Mouse (Mus musculus) heart, adult 11 months (tissue): ENCODE measurements around the gene P3h4.

Source experiments
- DNase-seq: peaks from one replicate; pipeline ENCODE4 v3.0.0; 2022

P3h4 gene

DNA sequence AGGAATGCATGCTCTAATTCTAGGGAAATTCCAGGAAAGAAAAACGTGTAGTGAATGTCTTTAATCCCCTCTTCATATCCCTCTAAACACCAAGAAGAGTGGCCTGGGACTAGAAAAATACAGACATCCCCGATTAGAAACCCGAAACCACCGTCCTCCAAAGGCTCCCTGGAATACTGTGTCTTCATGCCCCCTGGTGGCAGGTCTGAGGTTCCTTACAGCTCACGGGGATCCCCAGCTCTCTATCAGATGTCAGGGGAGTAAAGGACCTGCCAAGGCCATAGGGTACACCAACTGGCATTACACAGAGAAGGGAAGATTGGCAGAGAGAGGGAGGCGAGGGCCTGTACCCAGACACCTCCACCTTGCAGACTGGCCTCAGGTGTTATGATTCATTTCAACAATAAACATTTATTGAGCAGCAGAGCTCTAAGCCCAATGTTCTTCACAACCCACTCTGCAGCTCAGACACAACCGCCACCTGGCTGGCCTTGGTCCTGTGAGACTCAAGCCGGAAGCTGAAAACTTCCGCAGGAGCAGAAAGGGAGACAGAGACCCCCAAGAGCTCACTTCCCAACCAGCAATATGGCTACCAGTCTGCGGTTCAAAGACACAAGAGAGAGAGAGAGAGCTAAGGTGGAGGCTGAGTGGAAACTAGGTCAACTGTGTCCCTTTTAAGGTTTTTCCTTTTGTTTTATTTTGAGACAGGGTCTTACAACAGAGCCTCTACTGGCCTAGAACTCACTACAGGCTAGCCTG is 6.4 kb downstream of the P3h4 start:
- DNase-seq, result peak; percentile 98

DNA sequence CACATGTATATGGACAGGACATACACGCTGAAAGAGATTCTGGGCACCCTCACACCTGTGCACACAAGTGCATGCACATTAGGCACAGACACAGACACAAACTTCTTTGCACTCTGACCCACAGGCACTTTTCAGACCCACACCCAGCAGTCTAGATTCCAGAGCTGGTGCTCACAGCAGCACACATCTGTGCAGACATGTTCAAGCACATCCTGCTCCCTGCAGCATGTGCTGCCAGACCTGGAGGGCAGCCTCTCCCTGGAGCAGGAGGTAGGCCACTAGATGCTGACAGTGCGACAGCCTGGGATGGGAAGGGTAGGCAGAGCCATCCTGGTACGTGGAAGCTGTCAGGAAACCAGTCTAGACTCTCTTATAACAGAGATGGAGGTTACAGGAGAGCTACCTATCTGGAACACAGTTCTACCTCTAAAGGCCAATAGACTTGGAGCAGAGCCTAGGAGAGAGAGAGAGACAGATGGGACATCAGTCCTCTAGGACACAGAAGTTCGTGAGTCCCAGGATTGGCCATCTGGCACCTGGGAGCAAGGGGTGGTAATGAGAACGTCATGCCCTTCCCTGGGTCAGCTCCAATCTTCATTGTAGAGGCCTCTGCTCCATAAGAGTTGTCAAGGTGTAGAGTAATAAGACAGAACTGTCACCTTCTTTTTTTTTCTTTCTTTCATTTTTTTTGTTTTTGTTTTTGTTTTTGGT is 7.5 kb downstream of the P3h4 start:
- peak; percentile 90 for DNase-seq

DNA sequence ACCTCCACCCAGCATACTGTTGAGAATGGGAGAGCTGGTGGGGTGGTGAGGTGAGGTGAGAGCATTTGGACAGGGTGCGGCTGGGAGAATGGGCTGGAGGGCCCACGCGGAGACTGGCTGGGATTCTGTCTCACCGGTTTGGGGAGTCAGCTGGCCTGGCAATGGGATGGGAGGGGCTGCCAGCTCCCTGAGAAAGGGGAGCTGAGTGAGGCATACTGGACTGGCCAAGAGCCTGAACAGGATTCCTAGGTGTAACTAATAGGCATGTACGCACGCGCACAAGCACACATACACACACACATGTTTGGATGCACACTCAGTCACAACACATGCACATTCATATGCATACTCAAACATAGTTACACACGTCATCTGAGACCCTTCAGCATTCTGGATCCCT is 8.4 kb downstream of the P3h4 start:
- DNase-seq, result peak; percentile 89

DNA sequence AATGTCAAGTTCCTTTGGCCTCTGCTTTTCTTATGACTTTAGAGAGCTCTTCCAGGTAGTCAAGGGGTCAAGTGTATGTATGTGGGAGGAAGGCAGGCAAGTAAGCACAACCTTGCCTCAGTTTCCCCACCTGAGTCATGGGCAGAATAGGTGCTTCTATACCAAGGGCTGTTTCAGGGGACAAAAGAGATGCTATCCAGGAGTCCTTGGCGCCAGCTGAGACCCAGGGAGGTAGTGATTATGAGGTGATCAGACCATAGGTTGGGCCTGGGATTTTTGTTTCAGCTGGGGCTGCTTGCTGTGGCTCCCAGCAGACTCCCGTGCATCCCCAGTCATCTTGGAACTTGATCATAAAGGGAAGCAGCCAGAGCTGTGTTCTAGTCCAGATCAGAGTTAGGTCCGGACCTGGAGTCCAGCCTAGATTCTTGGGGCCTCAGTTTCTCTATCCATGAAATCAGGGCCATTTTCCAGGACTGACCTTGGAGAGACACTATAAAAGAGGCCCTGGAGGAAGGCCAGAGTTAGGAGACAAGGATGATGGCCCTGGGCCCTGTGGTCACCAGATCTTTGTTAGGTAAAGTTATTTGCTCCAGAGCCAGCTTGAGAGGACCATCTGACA is 10.1 kb downstream of the P3h4 start:
- peak; percentile 91 for DNase-seq

DNA sequence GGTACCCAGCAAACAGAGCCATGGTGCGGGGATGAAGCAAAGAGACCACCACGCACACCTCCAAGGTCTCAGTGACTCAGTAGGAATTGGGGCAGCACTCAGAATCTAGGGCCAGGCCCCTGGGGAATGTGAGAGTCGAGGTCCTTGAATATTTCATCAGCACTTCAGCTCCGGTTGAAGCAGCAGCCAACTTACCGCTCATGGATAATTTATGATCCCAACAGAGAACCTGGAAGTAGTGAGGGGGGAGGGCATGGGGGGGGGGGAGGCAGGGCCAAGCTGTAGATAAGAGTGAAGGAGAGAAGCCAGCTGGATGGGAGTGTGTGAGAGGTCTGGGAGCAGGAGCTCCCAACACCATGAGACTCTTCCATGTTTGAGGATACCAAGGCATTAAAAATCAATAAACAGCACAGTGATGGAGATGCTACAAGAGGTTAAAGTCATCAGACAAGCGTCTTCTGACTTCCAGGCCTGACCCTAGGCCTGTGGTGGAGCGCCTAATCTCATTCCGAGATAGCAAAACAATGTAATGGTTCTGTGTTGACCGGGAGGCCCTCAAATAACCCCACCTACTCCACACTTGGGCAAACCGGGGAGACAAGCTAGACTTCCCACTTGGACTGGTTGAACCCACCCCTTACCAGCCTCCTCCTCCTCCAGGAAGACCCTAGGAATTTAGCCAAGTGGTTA is 11.0 kb downstream of the P3h4 start:
- peak; percentile 92 for DNase-seq

DNA sequence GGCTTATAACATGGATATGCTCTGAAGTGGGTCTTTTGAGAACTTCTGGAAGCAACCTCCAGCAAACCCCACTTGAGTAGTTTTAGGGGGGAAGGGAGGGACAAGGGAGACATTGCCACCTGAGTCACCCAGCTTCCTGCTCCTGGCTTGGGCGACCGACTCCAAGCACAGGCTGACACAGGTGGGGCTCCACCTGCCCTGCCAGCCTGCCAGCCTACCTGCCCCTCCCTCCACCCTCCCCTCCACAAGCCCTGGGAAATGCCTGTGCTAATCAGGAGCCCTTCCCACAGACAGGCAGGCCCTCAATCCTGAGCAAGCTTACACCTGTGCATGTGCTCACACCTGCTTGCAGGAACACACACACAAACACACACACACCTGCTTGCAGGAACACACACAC is 12.0 kb downstream of the P3h4 start:
- peak; percentile 93 for DNase-seq

DNA sequence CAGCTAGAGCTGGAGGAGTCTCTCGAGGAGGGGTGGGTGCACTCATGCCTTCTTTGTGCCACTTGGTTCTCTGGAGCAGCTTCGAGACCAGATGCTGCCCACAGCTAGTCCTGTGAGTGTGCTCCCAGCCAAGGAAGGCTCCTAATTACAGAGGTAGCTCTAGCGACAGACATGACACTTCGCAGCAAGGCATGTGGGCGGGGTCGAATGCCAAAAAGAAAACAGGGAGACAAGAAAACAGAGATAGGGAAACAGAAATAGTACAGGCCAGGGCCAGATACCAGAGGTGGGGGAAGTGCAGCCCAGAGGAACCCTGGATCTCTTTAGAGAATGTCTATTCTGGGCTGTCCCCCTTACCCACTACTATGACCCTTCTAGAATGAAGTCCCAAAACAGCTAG is 12.4 kb downstream of the P3h4 start:
- DNase-seq, result peak; percentile 98

DNA sequence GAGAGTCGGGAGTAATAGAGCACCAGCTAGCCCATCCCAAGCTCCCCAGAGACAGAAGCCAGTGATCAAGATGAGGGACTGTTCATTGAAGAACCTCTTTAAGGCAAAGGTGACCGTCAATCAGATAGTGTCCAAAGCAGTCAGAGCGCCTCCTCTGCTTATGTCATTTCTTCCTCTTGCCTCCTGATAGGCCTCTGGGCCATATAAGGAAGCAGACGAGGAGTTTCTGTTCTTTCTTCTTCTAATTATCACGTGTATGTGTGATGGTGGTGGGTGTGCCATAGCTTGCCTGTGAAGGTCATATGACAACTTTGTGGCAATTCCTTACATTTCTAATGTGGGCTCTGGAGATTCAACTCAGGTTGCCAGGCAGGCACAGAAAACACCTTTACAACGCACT is 13.8 kb downstream of the P3h4 start:
- DNase-seq, result peak; percentile 93

DNA sequence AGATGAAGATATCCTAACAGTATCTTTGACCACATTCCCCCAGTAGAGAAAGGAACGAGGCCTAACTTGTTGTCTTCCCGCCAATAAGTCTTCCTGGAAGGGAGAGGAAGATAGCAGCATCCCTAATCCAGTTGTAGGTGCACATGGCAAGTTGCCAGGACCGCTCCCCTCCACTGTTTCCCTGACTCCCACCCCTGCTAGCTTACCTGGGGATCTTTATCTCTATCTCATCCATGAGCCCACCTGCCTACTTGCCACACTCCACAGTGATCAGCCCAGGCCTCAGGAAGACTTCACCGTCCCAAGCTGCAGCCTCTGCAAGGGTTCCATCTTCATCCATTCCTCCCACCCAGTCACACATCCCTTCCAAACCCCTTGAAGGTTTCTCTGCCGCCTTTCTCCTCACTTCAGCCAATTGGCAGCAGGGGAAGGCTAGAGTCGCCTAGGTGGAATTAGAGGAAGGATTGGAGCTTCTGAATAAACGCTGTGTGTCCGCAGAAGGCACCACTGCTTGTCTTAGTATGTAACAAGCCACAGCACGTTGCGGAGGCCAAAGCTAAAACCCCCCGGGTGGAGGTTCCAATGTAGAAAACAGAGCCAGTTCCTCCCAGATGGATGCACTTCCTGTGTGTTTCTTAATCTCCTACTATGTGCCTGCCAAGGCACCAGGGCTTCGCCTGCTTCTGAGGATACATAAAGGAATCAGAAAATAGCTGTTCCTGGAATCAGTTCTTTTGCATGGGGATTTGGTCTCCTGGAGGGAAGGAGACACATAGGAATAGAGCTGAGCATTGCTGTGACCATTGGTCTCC is 14.7 kb downstream of the P3h4 start:
- peak; percentile 96 for DNase-seq

DNA sequence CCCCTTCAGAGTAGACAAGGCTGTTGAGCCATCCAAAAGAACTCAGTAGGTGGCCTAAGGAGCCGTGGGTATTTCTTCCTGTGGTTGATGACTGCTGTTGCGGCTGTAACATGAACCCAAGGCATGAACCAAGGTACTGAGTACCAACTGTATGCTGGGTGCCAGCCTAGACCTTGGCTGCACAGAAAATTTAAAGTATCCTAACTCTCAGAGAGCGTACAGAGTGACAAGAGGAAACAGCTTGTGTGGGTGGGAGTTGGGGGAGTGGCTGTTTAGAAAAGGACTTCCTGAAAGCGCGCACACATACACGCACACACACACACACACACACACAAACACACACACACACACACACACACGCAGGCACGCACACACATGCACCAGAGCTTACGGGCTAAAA is 15.3 kb downstream of the P3h4 start:
- DNase-seq, result peak; percentile 92

DNA sequence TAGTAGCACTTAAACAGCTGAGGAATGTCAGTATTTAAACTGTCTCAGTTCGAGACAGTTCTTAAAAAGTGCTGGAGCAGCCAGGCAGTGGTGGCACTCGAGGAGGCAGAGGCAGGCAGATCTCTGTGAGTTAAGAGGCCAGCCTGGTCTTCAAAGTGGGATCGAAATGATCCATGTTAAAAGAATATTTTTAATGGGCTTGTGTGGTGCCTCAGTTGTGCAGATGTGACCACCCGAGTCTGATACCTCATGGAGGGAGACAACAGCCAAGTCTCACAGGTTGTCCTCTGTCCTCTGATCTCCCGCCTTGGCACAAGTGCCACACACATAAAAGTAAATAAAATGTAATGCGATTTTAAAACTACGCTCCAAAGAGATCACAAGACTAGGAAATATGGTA is 16.1 kb downstream of the P3h4 start:
- no peak for DNase-seq

DNA sequence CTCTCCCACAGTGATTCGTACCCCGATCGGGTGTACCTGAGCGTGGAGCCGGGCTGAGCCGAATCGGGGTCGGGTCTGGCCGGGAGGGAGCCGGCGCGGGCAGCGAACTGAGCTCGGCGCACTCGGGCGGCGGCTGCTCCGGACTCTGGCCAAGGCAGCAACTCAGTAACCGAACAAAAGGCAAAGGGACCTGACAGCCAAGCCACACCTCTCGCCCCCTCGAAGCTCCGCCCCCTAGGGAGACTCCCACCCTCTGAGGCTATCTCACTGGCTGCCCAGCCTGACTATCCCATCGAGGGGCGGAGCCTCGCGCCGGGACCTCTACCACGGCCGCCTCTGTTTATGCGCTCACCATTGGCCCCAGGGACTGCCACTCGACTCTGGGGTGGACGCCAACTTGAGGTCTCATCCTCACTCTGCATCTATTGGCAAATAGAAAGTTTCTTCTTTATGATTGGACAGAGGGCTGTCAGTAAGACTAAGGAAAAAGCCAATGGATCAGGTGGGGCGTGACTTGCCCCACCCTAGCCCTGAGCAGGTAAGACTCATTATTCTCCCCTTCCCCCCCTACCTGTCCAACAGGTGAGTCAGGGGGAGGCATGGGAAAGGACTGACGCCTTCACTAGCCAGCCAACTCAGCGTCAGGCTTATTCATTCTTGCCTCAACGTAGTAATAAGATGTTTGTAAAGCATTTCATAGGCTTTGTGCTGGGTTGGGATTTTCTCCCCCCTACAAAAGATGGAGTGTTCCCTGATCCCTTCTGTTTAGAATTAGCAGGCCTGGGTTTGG is 16.8 kb downstream of the P3h4 start, which contains the start of gene Jup:
Gene Jup (minus strand): TSS at position 164 of the 790 bp plus-strand sequence.
- DNase-seq, result peak; percentile 100

DNA sequence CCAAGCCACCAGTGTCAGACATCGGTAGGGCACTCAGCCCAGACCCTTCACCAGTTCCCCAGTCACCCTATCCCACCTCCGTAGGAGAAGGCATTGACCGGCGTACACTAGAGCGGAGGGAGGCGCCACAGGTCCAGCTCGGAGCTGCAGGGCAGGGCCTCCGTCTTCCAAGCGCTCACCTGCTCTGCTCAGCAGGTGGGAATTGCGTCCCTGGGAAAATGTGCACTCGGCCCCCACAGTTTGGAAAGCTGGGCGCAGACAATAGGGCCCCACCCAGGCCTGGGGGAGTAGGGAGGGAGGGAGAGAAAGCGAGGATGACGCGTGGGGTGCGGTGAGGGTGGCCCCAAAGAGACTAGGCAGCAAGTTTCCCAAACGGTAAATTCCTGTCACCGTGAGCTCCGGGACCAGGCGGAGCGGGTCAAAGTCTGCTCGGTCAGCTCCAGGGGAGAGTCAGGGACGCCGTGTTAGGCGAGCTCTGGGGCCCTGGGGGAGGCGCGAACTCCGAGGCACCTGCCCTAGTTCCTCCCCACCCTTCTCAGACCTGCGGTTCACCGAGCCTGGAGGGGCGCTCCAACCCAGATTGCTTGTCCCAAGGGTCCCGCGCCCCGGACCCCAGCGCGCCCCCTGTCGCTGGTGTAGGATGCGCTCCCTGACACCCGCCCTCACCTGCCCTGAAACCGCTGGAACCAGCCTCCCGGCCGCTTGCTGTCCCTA is 17.6 kb downstream of the P3h4 start:
- peak; percentile 98 for DNase-seq

DNA sequence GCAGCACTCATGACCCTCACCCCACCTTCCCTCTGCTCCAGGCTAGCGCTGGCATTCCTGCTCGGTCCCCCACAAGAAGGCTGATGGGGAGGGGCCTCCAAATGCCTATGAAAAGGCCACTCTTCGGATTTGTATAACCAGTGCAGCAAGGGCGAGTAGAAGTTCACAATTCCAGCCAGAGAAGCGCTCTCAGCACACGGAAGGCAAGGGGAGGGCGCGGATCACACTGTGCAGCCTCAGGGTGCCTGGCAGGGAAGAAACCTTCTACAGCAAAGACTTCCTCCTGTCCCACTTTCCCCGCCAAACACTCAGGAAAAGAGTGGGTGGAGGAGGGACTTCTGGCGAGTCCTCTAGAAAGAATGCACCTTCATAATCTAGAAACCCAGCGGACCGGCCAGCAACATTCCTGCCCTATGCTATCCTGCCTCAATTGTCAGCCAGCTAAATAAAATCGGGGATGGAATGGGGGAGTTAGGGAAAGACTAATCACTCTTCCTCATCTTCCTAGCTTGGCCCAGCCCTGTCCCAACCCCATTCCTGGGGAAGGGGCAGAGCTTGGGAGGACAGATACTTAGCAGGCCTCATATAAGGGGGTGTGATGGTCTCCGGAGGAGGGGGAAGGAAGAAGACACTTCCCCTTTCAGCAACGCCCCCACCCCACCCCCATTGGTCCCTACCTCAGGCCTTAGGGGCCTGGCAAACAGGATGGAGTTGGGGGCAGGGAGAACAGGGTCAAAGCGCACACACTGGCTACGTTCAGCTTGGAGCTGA is 18.6 kb downstream of the P3h4 start:
- peak; percentile 98 for DNase-seq

DNA sequence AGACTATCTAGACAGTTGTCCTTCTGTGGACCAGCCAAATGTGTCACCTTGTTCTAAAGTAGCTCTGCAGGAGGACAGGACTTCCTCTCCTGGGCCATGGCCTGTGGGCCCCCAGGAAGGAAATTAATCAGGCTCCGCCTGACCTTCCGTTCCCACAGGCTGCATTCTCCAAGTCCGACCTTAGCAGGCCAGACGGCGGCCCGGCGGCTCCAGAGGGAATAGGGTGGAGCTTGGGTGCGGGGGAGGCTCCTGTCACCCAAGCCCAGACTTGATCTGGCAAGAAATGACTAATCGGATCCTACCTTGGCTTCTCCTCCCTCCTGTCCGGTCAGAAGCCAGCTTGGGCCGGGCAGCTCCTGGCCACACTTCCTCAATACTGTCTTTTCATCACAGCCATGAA is 19.4 kb downstream of the P3h4 start:
- peak; percentile 99 for DNase-seq

DNA sequence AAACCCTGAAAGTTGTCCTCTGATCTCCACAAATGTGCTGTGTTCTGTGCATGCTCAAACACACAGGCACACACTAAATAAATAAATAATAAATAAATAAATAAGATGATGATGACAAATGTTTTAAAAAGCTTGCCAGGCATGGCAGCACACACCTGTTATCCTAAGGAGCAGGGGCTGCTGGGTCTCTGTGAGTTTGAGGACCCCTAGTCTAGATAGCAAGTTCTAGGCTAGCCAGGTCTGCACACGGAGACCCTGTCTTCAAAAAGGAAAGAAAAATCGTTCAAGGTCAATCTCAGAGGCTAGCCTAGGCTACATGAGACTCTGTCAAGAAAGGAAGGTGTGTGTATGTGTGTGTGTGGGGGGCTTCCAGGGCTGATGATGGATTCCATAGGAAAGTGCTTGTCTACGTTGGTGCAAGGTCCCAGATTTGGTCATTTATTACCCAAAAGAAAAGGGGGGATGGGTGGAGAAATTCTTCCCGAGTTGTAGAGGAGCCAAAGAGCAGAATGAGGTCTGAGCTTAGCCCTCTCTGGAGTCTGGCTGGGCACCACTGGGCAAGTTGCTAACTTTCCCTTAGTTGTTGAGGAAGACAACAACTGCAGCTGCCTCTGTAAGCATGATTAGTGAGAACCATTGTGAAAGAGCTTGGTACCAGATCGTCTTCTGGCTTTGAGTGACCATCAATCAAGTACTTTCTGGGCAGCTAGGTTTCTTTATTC is 20.1 kb downstream of the P3h4 start:
- no peak for DNase-seq

DNA sequence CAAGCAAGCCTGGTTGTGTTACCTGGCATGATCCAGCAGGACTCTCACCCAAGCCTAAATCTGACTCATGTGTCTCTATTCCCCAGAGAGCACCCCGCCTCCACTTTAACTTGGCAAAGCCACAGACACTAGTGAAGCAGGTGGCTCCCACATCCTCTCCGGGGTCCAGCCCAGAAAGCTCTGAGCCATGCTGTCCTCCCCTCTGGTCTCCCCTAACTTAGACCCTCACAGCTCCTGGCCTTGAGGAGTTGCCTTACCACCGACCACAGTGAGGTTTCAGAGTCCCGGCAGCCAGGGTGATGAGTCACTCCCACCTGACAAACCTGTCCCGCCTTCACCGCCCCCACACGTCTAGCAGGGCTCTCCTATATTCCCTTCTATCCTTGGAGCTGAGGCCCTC is 20.9 kb downstream of the P3h4 start:
- peak; percentile 96 for DNase-seq

DNA sequence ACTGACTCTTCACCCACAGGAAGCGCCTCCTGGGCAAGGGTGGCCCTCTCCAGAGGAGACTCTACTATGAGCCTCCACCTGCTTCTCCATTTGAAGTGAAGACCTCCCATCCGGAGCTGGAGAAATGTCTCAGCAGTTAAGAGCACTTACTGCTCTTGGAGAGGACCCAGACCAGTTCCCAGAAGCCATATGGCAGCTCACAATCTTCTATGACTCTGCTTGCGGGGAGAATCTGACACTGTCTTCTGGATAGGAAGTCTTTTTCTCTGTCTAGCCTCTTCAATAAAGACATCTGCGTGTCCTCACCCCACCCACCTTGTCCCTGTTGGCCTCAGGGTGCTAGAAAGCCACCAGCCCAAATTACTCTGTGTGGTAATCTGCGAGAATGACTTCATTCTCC is 21.7 kb downstream of the P3h4 start:
- peak; percentile 90 for DNase-seq

DNA sequence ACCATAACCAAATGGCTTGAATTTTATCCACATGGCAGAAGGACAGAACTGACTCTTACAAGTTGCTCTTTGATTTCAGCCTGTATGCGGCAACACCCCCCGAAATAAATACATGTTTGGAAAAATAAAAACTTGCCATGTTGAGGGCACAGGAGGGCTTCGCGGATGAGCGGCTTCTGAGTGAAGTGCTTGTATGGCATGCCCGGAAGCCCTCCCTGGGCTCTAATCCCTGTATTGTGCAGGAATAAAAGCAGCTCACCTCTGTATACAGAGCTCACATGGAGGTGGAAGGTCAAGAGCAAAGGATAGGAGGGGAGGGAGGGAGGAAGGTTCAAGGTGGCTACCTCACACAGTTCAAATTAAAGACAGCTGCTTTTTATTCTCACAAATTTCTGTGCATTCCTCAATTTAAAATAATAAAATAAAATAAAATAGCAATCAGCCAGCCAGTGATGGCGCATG is 22.7 kb downstream of the P3h4 start:
- peak; percentile 91 for DNase-seq
